Mouse (Mus musculus): ENCODE results near the gene Ube2z. TPM values are rescaled to one million over a fixed set of nuclear protein-coding genes. Genes with fewer than 3 reads are reported as not detected.
"Not testable (repeated sequence)": the region's sequence is repeated elsewhere in the genome, so short reads cannot be mapped to it uniquely, and the experiment has no call there.

Gene Ube2z
- total RNA-seq (2021): 10 to 100 TPM; 47.4 to 48.3 TPM

- DNase-seq: peak; percentile 99
Measured at GRCm38 (mm10) chr11:96065215-96065911, at the start of gene Ube2z. Gene Ube2z, minus strand, starts transcription at chr11:96065388.

DNA sequence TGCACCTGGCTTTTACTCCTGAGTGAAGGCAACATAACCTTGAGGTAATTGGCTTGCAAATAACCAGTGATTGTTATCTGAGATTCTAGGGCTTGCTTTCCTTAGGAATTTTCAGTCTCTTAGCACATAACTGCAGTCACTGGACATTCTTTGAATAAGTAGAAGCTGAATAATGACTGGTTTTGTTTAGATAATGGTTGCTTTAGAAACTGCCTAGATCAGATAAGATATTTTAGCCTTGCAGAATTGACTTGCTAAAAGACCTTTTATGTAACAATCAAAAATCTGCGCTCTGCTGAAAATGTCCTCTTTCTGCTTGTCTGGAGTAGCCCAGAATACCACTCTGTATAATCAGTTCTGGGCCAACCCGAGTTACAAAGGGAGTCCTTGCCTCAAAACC lies 48.9 kb upstream of the Ube2z start:
- no peak for DNase-seq

GRCm38 (mm10) chr11:96111751-96112150 lies 46.6 kb upstream of the Ube2z start, which contains the start of gene Calcoco2:
Gene Calcoco2, minus strand, starts transcription at chr11:96111964.
- DNase-seq: no peak

GRCm38 (mm10) chr11:96110950-96111349 lies 45.8 kb upstream of the Ube2z start:
- not testable (repeated sequence) for DNase-seq

DNA sequence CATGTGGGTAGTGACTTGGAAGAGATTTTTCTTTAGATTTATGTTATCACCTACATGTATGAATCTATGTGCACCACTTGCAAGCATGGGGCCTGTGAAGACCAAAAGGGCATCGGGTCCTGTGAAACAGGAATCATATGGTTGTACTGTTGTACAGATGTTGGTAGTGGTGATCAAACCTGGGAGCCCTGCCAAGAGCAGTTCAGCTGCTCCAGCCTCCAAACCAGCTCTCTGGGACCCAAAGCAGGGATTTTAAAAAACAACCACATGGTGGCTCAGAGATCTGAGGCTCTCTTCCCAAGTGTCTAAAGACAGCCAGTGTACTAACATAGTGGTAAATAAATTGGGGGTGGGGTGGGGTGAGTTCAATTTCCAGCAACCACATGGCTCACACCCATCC lies 43.2 kb upstream of the Ube2z start:
- DNase-seq: no peak

DNA sequence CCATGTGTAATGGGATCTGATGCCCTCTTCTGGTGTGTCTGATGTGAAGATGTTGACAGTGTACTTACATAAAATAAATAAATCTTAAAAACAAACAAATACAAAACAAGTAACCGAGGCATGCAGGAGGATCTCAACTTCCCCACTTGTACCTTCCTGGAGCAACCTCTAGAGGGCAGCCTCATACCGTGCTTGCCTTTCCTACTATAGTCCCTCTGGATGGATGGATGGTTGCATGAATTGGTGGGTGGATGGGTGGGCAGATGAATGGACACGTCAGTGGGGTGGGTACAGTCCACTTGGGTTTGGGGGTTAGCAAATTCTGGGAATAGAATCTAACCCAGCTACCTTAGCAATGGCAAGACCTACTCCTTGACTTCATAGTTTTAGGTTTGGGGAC lies 28.2 kb upstream of the Ube2z start:
- peak; percentile 75 for DNase-seq

DNA sequence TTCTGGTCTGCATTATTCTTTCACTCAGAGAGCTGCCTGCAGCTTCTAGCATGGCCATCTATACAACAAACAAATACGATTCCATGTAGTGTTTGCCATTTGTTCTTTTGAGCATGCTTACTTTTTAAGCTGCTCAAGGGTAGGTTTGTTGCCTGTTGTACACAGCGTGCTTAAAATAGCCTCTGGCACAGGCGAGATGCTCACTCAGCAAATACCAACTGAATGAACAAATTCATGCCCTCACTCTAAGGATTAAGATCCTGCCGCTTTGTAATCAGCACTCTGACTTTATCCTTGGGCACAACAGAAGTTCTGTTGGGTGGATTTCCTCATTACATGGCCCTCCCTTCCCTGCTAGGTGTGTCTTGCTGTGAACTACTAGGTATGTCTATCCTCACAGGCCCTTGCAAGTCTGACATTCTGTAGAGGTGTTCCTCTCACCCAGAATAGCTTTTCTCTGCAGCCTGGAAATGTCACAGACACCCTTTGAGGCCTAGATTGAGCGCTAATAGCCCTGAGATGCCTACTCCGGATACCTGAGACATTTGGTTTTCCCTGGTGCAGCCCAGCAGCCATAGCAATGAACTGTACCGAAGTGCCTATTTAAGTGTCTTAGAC lies 27.6 kb upstream of the Ube2z start:
- peak; percentile 29 for DNase-seq

- DNase-seq: peak; percentile 26
Measured at GRCm38 (mm10) chr11:96091073-96091472, 25.9 kb upstream of the Ube2z start.

GRCm38 (mm10) chr11:96087981-96088380 lies 22.8 kb upstream of the Ube2z start:
- no peak for DNase-seq

DNA sequence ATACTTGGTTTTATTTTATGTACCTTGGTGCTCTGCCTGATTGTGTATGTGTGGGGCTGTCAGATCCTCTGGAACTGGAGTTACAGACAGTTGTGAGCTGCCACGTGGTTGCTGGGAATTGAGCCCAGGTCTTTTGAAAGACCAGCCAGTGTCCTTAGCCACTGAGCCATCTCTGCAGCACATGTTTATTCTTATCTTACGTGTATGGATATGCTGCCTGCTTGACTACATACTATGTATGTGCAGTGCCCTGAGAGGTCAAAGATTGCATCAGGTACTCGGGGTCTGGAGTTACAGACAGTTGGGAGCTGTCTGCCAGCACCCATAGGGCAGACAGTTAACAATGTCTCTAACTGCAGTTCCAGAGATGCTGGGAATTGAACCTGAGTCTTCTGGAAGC lies 17.5 kb upstream of the Ube2z start:
- DNase-seq: no peak

DNA sequence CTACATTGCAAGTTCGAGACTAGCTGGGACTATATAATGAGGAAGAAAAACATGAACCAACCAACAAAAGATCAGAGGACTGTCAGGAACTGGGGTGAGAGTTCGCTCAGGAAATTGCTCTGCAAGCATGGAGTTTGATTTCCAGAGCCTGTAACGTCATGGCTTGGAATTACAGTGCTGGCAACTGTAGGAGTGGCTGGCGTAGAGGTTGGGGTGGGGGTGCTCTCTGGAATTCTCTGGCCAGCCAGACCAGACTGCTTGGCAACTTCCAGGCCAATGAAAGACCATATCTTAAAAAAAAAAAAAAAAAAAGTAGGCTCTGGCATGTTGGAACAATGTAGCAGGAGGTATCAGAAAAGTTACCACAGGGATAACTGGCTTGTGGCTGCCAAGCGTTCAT lies 15.5 kb upstream of the Ube2z start:
- peak; percentile 46 for DNase-seq

DNA sequence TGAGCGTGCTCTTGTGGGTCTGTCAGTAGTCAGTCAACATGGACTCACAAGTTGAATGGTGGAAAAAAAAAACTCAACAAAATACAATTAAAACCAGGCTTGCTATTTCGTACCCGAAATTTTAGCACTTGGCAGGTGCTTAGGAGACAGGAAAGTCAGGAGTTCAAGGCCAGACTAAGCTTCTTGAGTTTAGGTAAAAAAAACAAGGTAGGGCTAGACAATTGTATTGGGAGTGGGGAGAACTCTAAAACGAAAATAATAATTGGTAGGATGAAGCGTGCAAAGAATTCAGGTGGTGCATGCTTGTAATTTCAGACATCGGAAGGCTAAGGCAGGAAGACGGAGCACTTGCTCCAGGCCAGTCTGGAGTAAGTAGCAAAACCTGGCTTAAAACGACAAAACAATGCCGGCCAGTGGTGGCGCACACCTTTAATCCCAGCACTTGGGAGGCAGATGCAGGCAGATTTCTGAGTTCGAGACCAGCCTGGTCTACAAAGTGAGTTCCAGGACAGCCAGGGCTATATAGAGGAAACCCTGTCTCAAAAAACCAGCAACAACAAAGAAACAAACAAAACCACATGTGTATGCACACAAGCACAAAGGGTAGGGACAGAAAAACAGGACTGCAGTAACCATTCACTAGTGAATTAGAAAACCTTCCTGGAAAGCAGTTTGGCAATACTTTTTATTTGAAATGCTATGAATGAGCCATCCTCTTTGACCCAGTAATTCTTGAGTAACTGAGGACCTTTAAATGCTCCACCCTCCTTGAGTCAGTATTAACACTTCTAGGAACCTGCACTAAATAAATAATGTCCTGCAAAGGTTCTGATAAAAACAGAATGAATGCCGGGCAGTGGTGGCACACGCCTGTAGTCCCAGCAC lies 11.3 kb upstream of the Ube2z start:
- DNase-seq: no peak

- DNase-seq: peak; percentile 98
Measured at GRCm38 (mm10) chr11:96075509-96076220, 10.5 kb upstream of the Ube2z start, which contains the start of gene Atp5g1. Gene Atp5g1, minus strand, starts transcription at chr11:96075670.

- DNase-seq: no peak
Measured at GRCm38 (mm10) chr11:96075177-96075508, 10.0 kb upstream of the Ube2z start.

DNA sequence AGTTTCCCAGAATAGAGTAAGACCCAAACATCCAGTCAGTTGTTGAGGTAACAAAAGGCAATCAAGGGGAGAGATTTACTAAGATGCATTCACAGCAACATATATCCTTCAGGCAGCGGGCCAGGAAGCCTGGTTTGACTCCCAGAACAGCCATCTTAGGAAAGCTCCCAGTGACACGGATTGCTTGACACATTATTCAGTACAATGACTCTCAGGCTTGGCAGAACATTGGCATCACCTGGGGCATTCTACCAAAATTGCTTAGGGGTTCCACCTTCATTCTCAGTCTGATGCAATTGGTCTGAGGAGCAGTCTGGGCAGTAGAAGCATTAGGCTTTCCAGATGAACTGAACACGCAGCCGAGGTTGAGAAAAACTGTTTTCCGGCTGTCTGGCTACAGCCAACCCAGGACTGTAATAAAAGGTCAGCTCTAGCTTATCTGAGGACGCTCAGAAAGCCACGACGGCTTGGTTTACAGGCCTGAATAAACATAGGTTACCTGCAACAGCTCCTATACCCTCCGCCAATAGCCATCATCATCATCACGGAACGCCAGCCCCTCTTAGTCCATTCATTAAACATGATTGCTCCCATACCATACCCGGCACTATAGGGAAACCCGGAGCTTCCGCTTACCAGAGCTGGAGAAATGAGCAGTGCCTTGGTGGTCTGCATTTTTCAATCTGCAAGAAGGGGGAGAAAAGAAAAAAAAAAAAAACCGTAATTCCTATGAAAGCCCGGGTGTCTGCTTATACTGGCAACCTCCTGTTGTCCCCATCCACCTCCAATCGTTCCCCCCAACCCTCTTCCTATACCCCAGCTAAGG lies 9.4 kb upstream of the Ube2z start:
- peak; percentile 51 for DNase-seq

DNA sequence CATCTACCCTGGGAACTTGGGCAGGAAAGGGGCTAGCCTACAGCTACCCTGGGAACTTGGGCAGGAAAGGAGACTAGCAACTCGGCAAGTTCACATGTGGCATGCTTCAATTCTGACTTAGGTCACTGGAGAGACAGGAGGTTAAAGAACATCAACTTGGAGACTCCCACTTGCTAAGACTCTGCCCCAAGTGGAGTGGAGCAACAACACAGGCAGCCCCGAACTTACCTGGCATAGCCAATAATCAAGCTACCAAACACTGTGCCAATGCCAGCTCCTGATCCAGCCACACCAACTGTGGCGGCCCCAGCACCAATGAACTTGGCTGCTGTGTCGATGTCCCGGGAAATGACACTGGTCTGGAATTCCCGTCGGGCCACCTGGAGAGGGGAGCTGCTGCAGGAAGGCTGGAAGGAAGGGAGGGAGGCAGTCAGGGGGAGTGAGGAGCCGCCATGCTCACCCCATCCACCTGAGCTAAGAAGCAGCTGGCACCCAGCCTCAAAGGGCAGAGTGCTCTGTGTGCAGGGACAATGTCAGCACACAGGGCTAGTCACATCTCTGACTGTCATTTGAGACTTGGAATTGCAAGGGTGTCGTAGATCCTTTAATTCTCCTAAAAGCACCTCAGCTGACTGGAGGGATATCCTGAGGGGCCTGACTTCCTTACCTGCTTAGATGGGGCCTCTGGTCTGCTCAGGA lies 8.3 kb upstream of the Ube2z start:
- peak; percentile 16 for DNase-seq

GRCm38 (mm10) chr11:96071013-96071412 lies 5.8 kb upstream of the Ube2z start:
- no peak for DNase-seq

GRCm38 (mm10) chr11:96070353-96070752 lies 5.2 kb upstream of the Ube2z start:
- DNase-seq: no peak

DNA sequence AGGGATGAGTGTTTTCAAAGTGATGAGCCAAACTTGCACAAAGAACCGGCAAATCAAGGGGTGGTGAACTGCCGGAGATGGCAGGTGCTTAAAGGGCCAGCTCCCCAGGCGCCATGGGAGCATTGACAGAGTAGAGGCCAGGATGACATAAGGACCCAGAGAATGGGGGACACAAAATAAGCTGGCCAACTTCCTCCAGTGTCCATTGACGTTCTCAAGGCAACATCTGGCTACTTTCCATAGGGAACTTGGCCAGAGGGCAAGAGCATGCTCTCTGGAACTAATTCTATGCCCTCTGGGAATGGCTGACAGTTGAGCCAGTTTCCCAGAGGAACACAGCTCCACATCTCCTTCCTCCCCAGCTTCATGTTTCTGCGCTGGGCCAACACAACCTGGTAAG lies 3.0 kb upstream of the Ube2z start:
- peak; percentile 54 for DNase-seq

DNA sequence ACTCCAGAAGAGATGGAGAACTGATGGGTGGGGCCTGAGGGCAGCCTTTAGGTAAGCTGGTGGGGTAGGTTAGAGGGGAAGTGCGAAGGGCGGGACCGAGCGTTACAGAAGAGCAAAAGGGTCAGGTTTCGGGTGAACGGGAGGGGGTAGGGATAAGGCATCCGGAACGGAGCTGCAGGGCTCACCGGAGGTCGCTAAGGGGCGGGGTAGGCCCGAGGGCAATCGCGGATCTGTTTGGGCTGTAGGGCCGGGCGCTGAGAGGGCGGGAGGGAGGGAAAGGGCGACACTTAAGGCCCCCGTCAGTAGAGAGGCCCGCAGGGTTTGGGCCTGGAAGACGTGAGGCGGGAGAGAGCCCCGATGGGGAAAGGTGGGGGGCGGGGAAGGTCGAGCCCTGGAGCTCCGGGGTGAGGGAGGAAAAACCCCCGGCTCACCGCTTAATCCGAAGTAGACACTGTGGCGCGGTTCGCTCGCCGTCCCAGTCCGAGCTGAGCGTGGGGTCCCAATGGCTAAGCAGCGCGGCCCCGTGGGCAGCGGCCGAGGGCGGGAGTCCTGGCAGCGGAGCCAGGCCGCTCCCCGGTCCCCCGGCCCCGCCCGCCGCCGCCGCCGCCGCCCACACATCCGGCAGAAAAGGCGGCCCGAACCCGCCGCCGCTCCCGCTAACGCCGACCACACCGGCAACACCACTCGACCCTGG lies 520 bp downstream of the Ube2z start:
- peak; percentile 43 for DNase-seq
